Mouse (Mus musculus): Measurements from ENCODE around the gene AC109138.7. TPM values are rescaled to one million over a fixed set of nuclear protein-coding genes. Genes with fewer than 3 reads are reported as not detected.
A peak's percentile ranks its signal among the peaks of the same experiment; 100 is the strongest.

The AC109138.7 gene
- polyA plus RNA-seq, 1 experiment from 2014 or later: not detected

- Histone ChIP-seq H3K9me3 (ENCODE audit: control insufficient read depth, low read length) (no peaks in the 10 kb centered on the region), H3K4me1 (ENCODE audit: control insufficient read depth, insufficient read depth, low read length) (peaks cover 25% of the 10 kb centered on the region), H3K27ac (ENCODE audit: low read depth, low read length) (no peak overlapping the region), H3K9ac (ENCODE audit: low read length) (peak overlapping the region; percentile 70; the same call in 1 of the 2 replicates), H3K36me3 (ENCODE audit: control insufficient read depth, insufficient read depth, low read length) (no peaks in the 10 kb centered on the region), H3K27me3 (ENCODE audit: control insufficient read depth, insufficient read depth, low read length) (peaks cover 48% of the 10 kb centered on the region), H3K4me3 (ENCODE audit: low read depth, low read length) (no peak overlapping the region; the same call in 1 of the 2 replicates), H3K4me2 (peak overlapping the region; percentile 98; the same call in 1 of the 2 replicates)
- WGBS: 4% methylated on average over 9 of the region's 9 CpGs
- DNase-seq (ENCODE audit: low spot score, missing footprints) (peak; percentile 92), ATAC-seq (ENCODE audit: low FRiP score) (no peak)
These were observed 608 bp upstream of the AC109138.7 start for GRCm38 (mm10) chr19:4213524-4213974.

DNA sequence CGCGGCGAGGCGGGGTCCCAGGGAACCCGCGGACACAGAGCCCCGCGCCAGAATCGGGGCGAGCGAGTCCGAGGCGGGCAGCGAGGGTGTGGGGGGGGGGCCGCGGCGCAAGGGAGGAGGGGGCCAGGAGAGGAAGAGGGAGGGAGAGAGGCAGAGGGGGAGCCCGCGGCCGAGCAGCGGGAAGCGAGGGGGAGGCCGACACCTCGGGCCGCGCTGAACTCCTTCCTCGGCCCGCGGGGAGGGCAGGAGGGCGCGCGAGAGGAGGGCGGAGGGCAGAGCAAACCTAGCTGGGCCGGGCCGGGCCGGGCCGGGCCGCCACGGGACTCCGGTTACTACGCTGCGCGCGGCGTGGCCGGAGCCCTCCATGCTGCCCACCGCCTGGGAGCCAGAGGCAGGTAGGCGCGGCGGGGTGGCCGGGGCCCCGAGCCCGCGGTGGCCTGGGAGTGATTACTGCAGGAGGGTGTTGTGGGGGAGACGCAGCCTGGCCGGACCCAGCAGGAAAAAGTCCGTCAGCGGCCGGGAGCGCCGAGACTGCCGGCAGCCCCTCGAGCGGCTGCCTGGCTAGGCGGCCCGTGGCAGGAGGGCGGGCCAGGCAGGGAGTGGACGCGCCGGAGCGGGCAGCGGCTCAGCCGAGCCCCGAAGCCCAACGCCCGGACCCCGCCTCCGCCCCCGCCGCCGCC, 754 bp downstream of the AC109138.7 start:
- no peak for DNase-seq (ENCODE audit: low spot score, missing footprints)
- ATAC-seq (ENCODE audit: low FRiP score): peak; percentile 42
- H3K36me3 ChIP-seq (ENCODE audit: control insufficient read depth, insufficient read depth, low read length): no peaks in the 10 kb centered on the region

GRCm38 (mm10) chr19:4215451-4215840, 1.3 kb downstream of the AC109138.7 start:
- 3% methylated on average over 11 of the region's 21 CpGs for WGBS
- Histone ChIP-seq H3K27me3 (ENCODE audit: control insufficient read depth, insufficient read depth, low read length) (peaks cover 48% of the 10 kb centered on the region), H3K9me3 (ENCODE audit: control insufficient read depth, low read length) (no peaks in the 10 kb centered on the region), H3K9ac (ENCODE audit: low read length) (peak overlapping the region; percentile 70), H3K4me2 (peak overlapping the region; percentile 98), H3K4me1 (ENCODE audit: control insufficient read depth, insufficient read depth, low read length) (peaks cover 25% of the 10 kb centered on the region), H3K4me3 (ENCODE audit: low read depth, low read length) (peak overlapping the region; percentile 58), H3K27ac (ENCODE audit: low read depth, low read length) (no peak overlapping the region), H3K36me3 (ENCODE audit: control insufficient read depth, insufficient read depth, low read length) (no peaks in the 10 kb centered on the region)
- DNase-seq (ENCODE audit: low spot score, missing footprints) (peak; percentile 92), ATAC-seq (ENCODE audit: low FRiP score) (no peak)

More for the DNA sequence above, 754 bp downstream of the AC109138.7 start:
- WGBS: under 1% methylated on average over 58 of the region's 81 CpGs
- Histone ChIP-seq H3K9me3 (ENCODE audit: control insufficient read depth, low read length) (no peaks in the 10 kb centered on the region), H3K4me2 (peak overlapping the region; percentile 98), H3K4me3 (ENCODE audit: low read depth, low read length) (peak overlapping the region; percentile 58), H3K27ac (ENCODE audit: low read depth, low read length) (no peak overlapping the region), H3K4me1 (ENCODE audit: control insufficient read depth, insufficient read depth, low read length) (peaks cover 25% of the 10 kb centered on the region), H3K27me3 (ENCODE audit: control insufficient read depth, insufficient read depth, low read length) (peaks cover 48% of the 10 kb centered on the region), H3K9ac (ENCODE audit: low read length) (peak overlapping the region; percentile 70)

GRCm38 (mm10) chr19:4216041-4216685, 2.0 kb downstream of the AC109138.7 start:
- Histone ChIP-seq H3K36me3 (ENCODE audit: control insufficient read depth, insufficient read depth, low read length) (no peaks in the 10 kb centered on the region), H3K4me2 (0 out of 2 replicates have a peak overlapping the region, but pooled peaks have one; percentile 10), H3K4me1 (ENCODE audit: control insufficient read depth, insufficient read depth, low read length) (peaks cover 25% of the 10 kb centered on the region), H3K27me3 (ENCODE audit: control insufficient read depth, insufficient read depth, low read length) (peaks cover 48% of the 10 kb centered on the region), H3K27ac (ENCODE audit: low read depth, low read length) (no peak overlapping the region), H3K9ac (ENCODE audit: low read length) (no peak overlapping the region), H3K4me3 (ENCODE audit: low read depth, low read length) (no peak overlapping the region), H3K9me3 (ENCODE audit: control insufficient read depth, low read length) (no peaks in the 10 kb centered on the region)
- ATAC-seq (ENCODE audit: low FRiP score) (no peak), DNase-seq (ENCODE audit: low spot score, missing footprints) (peak; percentile 92)
- 25% methylated on average over 14 of the region's 14 CpGs for WGBS

DNA sequence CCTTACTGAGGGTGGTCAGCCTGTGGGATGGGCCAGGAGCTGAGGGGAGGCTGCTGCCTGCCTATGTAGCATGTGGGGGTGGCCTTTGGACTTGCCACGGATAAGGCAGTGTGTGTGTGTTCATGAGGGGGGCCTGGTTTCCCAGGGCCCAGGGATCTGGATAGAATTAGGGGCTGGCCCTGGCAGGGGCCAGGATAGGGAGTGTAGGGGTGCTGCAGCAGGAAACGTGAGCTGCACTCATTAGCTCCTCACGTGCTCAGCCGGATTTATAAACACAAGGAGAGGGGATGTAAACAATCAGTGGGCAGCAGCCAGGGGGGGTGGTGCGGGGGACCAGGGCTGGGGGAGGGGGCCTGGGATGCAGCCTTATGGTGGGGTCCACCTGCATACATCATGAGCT, 3.0 kb downstream of the AC109138.7 start:
- Histone ChIP-seq H3K9ac (ENCODE audit: low read length) (no peak overlapping the region), H3K4me3 (ENCODE audit: low read depth, low read length) (no peak overlapping the region), H3K27ac (ENCODE audit: low read depth, low read length) (no peak overlapping the region), H3K36me3 (ENCODE audit: control insufficient read depth, insufficient read depth, low read length) (no peaks in the 10 kb centered on the region), H3K4me1 (ENCODE audit: control insufficient read depth, insufficient read depth, low read length) (peaks cover 25% of the 10 kb centered on the region), H3K27me3 (ENCODE audit: control insufficient read depth, insufficient read depth, low read length) (peaks cover 46% of the 10 kb centered on the region), H3K9me3 (ENCODE audit: control insufficient read depth, low read length) (no peaks in the 10 kb centered on the region), H3K4me2 (no peak overlapping the region)
- whole genome bisulfite sequencing: 7% methylated on average over 5 of the region's 5 CpGs
- ATAC-seq (ENCODE audit: low FRiP score): no peak
- no peak for DNase-seq (ENCODE audit: low spot score, missing footprints)

DNA sequence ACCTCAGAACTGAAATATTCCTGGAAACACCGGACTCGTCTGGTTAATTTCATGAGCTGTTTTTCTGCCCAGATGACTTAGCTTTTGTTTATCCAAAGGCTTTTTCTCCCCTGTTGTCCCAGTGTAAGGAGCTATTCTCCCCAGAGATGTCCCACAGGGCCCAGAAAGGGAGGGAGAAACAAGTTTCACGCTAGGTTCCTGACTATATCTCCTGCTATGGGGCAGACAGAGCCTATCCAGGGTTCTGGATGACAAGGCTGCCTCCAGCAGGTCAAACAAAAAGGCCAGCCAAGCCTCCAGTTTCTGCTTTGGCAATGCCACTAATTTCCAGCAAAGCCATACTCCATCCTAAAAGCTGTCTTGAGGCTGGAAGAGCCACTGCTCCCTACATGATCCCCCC, 3.7 kb downstream of the AC109138.7 start:
- ATAC-seq (ENCODE audit: low FRiP score) (no peak), DNase-seq (ENCODE audit: low spot score, missing footprints) (peak; percentile 57)
- Histone ChIP-seq H3K36me3 (ENCODE audit: control insufficient read depth, insufficient read depth, low read length) (no peaks in the 10 kb centered on the region), H3K4me2 (no peak overlapping the region), H3K4me3 (ENCODE audit: low read depth, low read length) (no peak overlapping the region), H3K27ac (ENCODE audit: low read depth, low read length) (no peak overlapping the region), H3K27me3 (ENCODE audit: control insufficient read depth, insufficient read depth, low read length) (peaks cover 41% of the 10 kb centered on the region), H3K4me1 (ENCODE audit: control insufficient read depth, insufficient read depth, low read length) (peaks cover 22% of the 10 kb centered on the region), H3K9me3 (ENCODE audit: control insufficient read depth, low read length) (no peaks in the 10 kb centered on the region), H3K9ac (ENCODE audit: low read length) (no peak overlapping the region)
- 49% methylated on average over 3 of the region's 3 CpGs for WGBS

DNA sequence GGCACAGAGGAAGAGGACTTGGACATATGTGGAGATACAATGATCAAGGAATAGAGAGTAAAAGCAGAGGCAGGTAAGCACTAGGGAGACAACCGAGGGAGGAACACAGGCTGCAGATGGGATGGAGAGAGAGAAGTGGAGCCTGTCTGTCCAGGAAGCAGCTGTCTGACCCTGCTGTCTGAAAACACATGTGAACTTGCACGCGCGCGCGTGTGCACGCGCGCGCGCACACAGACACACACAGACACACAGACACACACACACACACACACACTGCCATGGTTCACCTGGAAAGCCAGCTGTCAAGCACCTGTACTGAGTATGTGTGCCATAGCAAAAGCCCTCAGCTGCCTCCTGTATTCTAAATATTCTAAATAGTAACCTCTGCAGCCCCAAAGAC, 4.1 kb downstream of the AC109138.7 start:
- Histone ChIP-seq H3K9me3 (ENCODE audit: control insufficient read depth, low read length) (no peaks in the 10 kb centered on the region), H3K27ac (ENCODE audit: low read depth, low read length) (no peak overlapping the region), H3K4me3 (ENCODE audit: low read depth, low read length) (no peak overlapping the region), H3K36me3 (ENCODE audit: control insufficient read depth, insufficient read depth, low read length) (no peaks in the 10 kb centered on the region), H3K4me1 (ENCODE audit: control insufficient read depth, insufficient read depth, low read length) (peaks cover 20% of the 10 kb centered on the region), H3K9ac (ENCODE audit: low read length) (no peak overlapping the region), H3K4me2 (no peak overlapping the region), H3K27me3 (ENCODE audit: control insufficient read depth, insufficient read depth, low read length) (peaks cover 37% of the 10 kb centered on the region)
- 92% methylated on average over 11 of the region's 11 CpGs for WGBS
- DNase-seq (ENCODE audit: low spot score, missing footprints): no peak
- no peak for ATAC-seq (ENCODE audit: low FRiP score)

DNA sequence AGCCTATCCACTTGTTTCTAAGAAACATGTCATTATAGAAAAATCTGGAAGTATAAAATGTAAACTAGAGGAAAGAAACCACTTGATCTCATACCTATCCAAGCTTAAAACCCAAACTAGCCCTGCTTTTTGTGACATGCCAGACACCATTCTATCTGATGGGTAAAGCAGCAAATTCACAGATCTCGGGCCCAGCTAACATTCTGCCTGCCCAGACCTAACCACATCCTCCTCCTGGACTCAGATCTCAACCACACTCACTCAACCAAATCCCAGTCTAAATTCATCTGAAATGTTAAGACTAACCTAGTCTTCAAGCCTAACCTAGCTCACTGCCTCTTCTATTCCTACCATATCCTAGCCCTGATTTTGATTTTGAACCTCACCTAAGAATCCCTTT, 4.6 kb downstream of the AC109138.7 start:
- Histone ChIP-seq H3K4me2 (no peak overlapping the region), H3K9ac (ENCODE audit: low read length) (no peak overlapping the region), H3K27me3 (ENCODE audit: control insufficient read depth, insufficient read depth, low read length) (peaks cover 32% of the 10 kb centered on the region), H3K4me1 (ENCODE audit: control insufficient read depth, insufficient read depth, low read length) (peaks cover 16% of the 10 kb centered on the region), H3K9me3 (ENCODE audit: control insufficient read depth, low read length) (no peaks in the 10 kb centered on the region), H3K4me3 (ENCODE audit: low read depth, low read length) (no peak overlapping the region), H3K36me3 (ENCODE audit: control insufficient read depth, insufficient read depth, low read length) (no peaks in the 10 kb centered on the region), H3K27ac (ENCODE audit: low read depth, low read length) (no peak overlapping the region)
- DNase-seq (ENCODE audit: low spot score, missing footprints): no peak
- 81% methylated on average over 1 of the region's 1 CpGs for WGBS
- no peak for ATAC-seq (ENCODE audit: low FRiP score)

DNA sequence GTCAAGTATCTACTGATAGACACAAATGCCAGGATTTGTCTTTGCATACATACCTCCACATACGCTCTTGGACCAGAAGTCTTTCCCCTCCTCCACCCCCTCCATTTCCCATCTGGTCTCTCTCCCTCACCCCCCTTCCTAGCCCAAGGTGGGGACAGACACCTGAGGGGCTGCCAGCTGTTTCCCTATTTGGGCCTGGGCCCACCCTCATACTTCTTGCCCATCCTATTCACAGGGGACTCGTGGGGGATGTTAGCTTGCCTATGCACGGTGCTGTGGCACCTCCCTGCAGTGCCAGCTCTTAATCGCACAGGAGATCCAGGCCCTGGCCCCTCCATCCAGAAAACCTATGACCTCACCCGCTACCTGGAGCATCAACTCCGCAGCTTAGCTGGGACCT, 5.8 kb downstream of the AC109138.7 start:
- Histone ChIP-seq H3K36me3 (ENCODE audit: control insufficient read depth, insufficient read depth, low read length) (no peaks in the 10 kb centered on the region), H3K27ac (ENCODE audit: low read depth, low read length) (no peak overlapping the region), H3K4me2 (no peak overlapping the region), H3K9me3 (ENCODE audit: control insufficient read depth, low read length) (no peaks in the 10 kb centered on the region), H3K9ac (ENCODE audit: low read length) (no peak overlapping the region), H3K27me3 (ENCODE audit: control insufficient read depth, insufficient read depth, low read length) (peaks cover 21% of the 10 kb centered on the region), H3K4me3 (ENCODE audit: low read depth, low read length) (no peak overlapping the region), H3K4me1 (ENCODE audit: control insufficient read depth, insufficient read depth, low read length) (peaks cover 4% of the 10 kb centered on the region)
- DNase-seq (ENCODE audit: low spot score, missing footprints) (no peak), ATAC-seq (ENCODE audit: low FRiP score) (no peak)
- 80% methylated on average over 6 of the region's 6 CpGs for WGBS

All from midbrain, embryonic 11.5 days (tissue).